Mouse (Mus musculus): ENCODE data around the gene Cntnap5b. TPM values are rescaled to one million over a fixed set of nuclear protein-coding genes. Genes with fewer than 3 reads are reported as not detected.

Gene Cntnap5b
- total and polyA plus RNA-seq, 2 experiments from 2014 or later, result not detected

DNA sequence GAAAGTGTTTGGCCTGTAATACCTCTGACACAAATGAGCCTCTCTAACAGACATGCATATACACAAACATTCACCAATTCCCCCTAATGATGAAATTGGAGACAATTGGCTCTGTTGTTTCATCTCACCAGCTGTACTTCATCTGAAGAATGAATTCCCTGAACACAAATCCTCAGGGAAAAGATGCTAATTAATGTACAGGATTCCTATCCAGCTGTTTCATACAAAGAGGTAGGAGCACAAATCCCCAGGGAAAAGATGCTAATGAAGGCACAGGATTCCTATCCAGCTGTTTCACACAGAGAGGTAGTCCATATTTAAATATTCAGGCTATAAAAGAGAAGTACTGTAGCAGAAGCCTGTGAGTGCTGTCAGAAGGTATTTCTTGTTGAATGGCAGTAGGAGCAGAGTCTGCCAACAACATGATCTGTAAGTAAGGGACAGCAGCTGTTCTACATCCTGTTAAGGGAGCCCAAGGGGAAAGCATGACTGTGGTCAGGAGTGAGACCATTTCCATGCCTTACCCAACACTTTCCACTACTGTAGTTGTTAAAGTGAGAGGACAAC is 644.2 kb downstream of the Cntnap5b start:
- peak; percentile 58 for ATAC-seq (ENCODE audit: insufficient read depth, low read depth)

DNA sequence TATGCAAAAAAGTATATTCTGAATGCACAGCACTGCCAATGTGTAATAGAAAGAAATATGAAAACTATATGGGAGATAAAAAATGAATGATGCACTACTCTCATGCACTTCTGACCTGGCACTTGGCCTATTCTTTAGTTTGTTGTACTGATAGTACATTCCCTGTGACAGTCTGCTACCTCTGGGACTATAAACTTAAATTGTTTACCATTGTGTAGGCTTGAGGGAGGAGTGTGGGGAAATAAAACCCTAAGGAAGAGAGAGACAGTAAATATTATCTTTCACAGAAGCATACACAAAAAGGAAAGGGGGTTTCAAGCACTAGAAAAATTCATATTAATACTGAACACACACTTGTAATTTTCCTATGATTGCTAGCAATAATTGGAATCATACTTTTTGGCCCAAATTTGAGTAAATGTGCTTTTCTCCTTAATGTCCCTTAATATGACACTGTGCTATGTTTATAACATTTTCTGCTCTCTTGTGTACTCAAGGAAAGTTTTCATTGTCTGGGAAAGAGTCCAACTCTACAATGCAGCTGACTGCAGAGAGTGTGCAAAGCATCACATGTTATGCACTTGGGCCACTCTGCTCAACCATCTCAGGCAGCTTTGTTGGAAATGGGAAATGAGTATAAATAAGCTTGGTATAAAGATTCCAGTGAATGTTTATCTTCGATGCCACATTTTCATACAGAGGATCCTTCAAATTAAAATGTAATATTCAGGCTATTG is 657.6 kb downstream of the Cntnap5b start:
- Histone ChIP-seq H3K9ac (replicated peaks; ENCODE audit: low read depth, low read length) (no peak overlapping the region), H3K4me1 (ENCODE audit: control insufficient read depth, insufficient read depth) (no peaks in the 10 kb centered on the region), H3K27ac (ENCODE audit: low read depth) (no peak overlapping the region), H3K4me2 (ENCODE audit: low read depth, low read length) (no peak overlapping the region), H3K9me3 (replicated peaks; ENCODE audit: control insufficient read depth, low read length) (no peaks in the 10 kb centered on the region), H3K27me3 (ENCODE audit: control insufficient read depth, insufficient read depth, low read length) (no peaks in the 10 kb centered on the region), H3K4me3 (ENCODE audit: low read depth, low read length) (no peak overlapping the region), H3K36me3 (replicated peaks; ENCODE audit: control insufficient read depth, insufficient read depth, low read length) (no peaks in the 10 kb centered on the region)
- no peak for DNase-seq (ENCODE audit: low spot score)
- TF ChIP-seq EP300 (IDR thresholded peaks at IDR 0.05; ENCODE audit: low read depth) (no peak), CTCF (IDR thresholded peaks at IDR 0.05; ENCODE audit: low read depth) (no peak)
- WGBS, result 72% methylated on average over 1 of the region's 1 CpGs
- ATAC-seq (ENCODE audit: insufficient read depth, low read depth), result no peak

More for the DNA sequence above, 644.2 kb downstream of the Cntnap5b start:
- DNase-seq (ENCODE audit: low spot score), result peak; percentile 22
- Histone ChIP-seq H3K4me2 (ENCODE audit: low read depth, low read length) (no peak overlapping the region), H3K36me3 (replicated peaks; ENCODE audit: control insufficient read depth, insufficient read depth, low read length) (no peaks in the 10 kb centered on the region), H3K9ac (replicated peaks; ENCODE audit: low read depth, low read length) (no peak overlapping the region), H3K9me3 (replicated peaks; ENCODE audit: control insufficient read depth, low read length) (no peaks in the 10 kb centered on the region), H3K4me3 (ENCODE audit: low read depth, low read length) (no peak overlapping the region), H3K27me3 (ENCODE audit: control insufficient read depth, insufficient read depth, low read length) (no peaks in the 10 kb centered on the region), H3K4me1 (ENCODE audit: control insufficient read depth, insufficient read depth) (no peaks in the 10 kb centered on the region), H3K27ac (ENCODE audit: low read depth) (no peak overlapping the region)
- TF ChIP-seq EP300 (IDR thresholded peaks at IDR 0.05; ENCODE audit: low read depth), result no peak
- TF ChIP-seq CTCF (IDR thresholded peaks at IDR 0.05; ENCODE audit: low read depth), result no peak

DNA sequence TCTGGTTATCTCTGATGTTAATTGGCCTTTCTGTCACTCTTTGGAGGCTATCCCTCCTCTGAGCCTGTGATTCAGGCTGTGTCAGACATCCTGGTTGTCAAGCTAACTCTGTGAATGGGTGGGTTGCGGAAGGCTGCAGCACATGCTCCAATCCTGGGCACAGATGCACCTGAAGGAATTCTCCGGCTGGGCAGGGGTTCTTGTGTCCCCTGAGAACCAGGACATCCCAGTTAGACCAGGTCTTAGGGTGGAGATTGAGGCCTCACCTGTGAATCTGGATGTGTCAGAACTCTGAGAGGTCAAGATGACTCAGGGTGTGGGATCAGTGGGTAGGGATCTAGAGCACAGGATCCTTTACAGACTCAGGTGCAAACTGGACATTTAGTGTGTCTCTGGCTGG is 691.3 kb downstream of the Cntnap5b start:
- H3K4me1 ChIP-seq (ENCODE audit: control insufficient read depth, insufficient read depth), result no peaks in the 10 kb centered on the region
- DNase-seq (ENCODE audit: low spot score), result no peak
- no peak for TF ChIP-seq EP300 (IDR thresholded peaks at IDR 0.05; ENCODE audit: low read depth)
- no peak for TF ChIP-seq CTCF (IDR thresholded peaks at IDR 0.05; ENCODE audit: low read depth)
- 84% methylated on average over 2 of the region's 2 CpGs for WGBS
- no peaks in the 10 kb centered on the region for H3K9me3 ChIP-seq (replicated peaks; ENCODE audit: control insufficient read depth, low read length)
- no peak overlapping the region for H3K4me2 ChIP-seq (ENCODE audit: low read depth, low read length)
- no peaks in the 10 kb centered on the region for H3K36me3 ChIP-seq (replicated peaks; ENCODE audit: control insufficient read depth, insufficient read depth, low read length)
- no peak for ATAC-seq (ENCODE audit: insufficient read depth, low read depth)
- no peaks in the 10 kb centered on the region for H3K27me3 ChIP-seq (ENCODE audit: control insufficient read depth, insufficient read depth, low read length)
- no peak overlapping the region for H3K9ac ChIP-seq (replicated peaks; ENCODE audit: low read depth, low read length)
- no peak overlapping the region for H3K27ac ChIP-seq (ENCODE audit: low read depth)
- no peak overlapping the region for H3K4me3 ChIP-seq (ENCODE audit: low read depth, low read length)

DNA sequence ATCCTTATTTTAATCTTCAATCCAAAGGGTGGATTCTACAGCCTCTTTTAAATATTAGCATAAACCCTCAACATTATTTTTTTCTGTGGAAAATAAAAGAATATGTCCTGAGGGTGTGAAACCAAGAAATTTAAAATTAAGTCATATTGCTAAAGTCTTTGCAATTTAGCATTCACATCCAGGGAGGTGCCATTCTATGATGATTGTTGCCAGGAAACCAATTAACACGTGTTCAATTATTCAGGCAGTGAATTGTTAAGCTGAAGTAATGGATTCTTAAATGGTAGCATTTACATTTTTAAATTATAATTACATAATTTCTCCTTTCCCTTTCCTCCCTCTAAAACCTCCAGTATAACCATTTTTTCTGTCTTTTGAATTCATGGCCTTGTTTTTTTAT is 692.7 kb downstream of the Cntnap5b start:
- no peaks in the 10 kb centered on the region for H3K9me3 ChIP-seq (replicated peaks; ENCODE audit: control insufficient read depth, low read length)
- H3K36me3 ChIP-seq (replicated peaks; ENCODE audit: control insufficient read depth, insufficient read depth, low read length), result no peaks in the 10 kb centered on the region
- no peak overlapping the region for H3K4me3 ChIP-seq (ENCODE audit: low read depth, low read length)
- 44% methylated on average over 1 of the region's 1 CpGs for WGBS
- no peaks in the 10 kb centered on the region for H3K27me3 ChIP-seq (ENCODE audit: control insufficient read depth, insufficient read depth, low read length)
- H3K27ac ChIP-seq (ENCODE audit: low read depth), result no peak overlapping the region
- no peak for TF ChIP-seq EP300 (IDR thresholded peaks at IDR 0.05; ENCODE audit: low read depth)
- no peak for TF ChIP-seq CTCF (IDR thresholded peaks at IDR 0.05; ENCODE audit: low read depth)
- H3K4me1 ChIP-seq (ENCODE audit: control insufficient read depth, insufficient read depth), result no peaks in the 10 kb centered on the region
- H3K4me2 ChIP-seq (ENCODE audit: low read depth, low read length), result no peak overlapping the region
- H3K9ac ChIP-seq (replicated peaks; ENCODE audit: low read depth, low read length), result no peak overlapping the region
- ATAC-seq (ENCODE audit: insufficient read depth, low read depth), result no peak
- DNase-seq (ENCODE audit: low spot score), result no peak

DNA sequence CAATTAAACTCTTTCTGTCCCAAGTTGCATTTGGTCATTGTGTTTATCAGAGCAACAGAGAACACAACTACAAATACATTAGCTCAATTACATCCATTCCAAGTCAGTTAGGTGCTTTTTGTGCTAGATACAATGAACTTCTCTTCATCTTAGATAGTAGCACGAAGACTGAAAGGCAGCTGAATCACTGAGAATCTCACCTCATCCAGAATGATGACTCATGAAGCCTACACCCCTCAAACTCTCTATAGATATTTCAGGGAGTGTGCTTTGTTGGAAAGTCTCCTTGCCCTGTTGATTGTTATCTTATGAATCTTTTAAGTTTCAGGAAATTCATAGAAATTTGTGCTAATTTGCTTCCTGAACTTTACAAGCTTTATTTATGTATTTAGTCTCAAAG is 695.0 kb downstream of the Cntnap5b start:
- no peak for DNase-seq (ENCODE audit: low spot score)
- Histone ChIP-seq H3K9me3 (replicated peaks; ENCODE audit: control insufficient read depth, low read length) (no peaks in the 10 kb centered on the region), H3K27ac (ENCODE audit: low read depth) (no peak overlapping the region), H3K9ac (replicated peaks; ENCODE audit: low read depth, low read length) (no peak overlapping the region), H3K27me3 (ENCODE audit: control insufficient read depth, insufficient read depth, low read length) (no peaks in the 10 kb centered on the region), H3K36me3 (replicated peaks; ENCODE audit: control insufficient read depth, insufficient read depth, low read length) (no peaks in the 10 kb centered on the region), H3K4me1 (ENCODE audit: control insufficient read depth, insufficient read depth) (no peaks in the 10 kb centered on the region), H3K4me2 (ENCODE audit: low read depth, low read length) (no peak overlapping the region), H3K4me3 (ENCODE audit: low read depth, low read length) (no peak overlapping the region)
- ATAC-seq (ENCODE audit: insufficient read depth, low read depth), result no peak
- TF ChIP-seq EP300 (IDR thresholded peaks at IDR 0.05; ENCODE audit: low read depth) (no peak), CTCF (IDR thresholded peaks at IDR 0.05; ENCODE audit: low read depth) (no peak)
- 60% methylated on average over 1 of the region's 1 CpGs for WGBS

DNA sequence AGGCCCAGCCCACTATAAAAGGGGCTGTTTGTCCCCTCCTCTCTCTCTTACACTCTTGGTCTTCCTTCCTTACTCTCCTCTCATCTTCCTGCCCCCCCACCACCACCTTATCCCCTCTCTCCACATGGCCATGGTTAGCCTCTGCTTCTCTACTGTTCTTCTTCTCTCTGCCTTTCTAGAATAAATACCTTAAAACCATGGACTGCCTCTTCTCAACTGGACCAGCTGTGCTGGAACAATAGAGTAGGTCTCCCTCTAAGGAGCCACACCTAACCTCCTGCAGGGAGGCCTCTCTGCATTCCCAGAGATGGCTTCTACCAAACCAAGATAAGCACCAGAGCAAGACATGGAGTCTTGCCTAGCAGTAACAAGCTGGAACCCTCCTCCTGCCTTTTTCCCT is 737.3 kb downstream of the Cntnap5b start:
- TF ChIP-seq EP300 (IDR thresholded peaks at IDR 0.05; ENCODE audit: low read depth), result no peak
- TF ChIP-seq CTCF (IDR thresholded peaks at IDR 0.05; ENCODE audit: low read depth), result no peak

More for the DNA sequence above, 737.3 kb downstream of the Cntnap5b start:
- no peak overlapping the region for H3K9ac ChIP-seq (replicated peaks; ENCODE audit: low read depth, low read length)
- H3K27ac ChIP-seq (ENCODE audit: low read depth), result no peak overlapping the region
- no peaks in the 10 kb centered on the region for H3K36me3 ChIP-seq (replicated peaks; ENCODE audit: control insufficient read depth, insufficient read depth, low read length)
- no peak for DNase-seq (ENCODE audit: low spot score)
- H3K4me3 ChIP-seq (ENCODE audit: low read depth, low read length), result no peak overlapping the region
- H3K27me3 ChIP-seq (ENCODE audit: control insufficient read depth, insufficient read depth, low read length), result no peaks in the 10 kb centered on the region
- no peaks in the 10 kb centered on the region for H3K9me3 ChIP-seq (replicated peaks; ENCODE audit: control insufficient read depth, low read length)
- no peak for ATAC-seq (ENCODE audit: insufficient read depth, low read depth)
- no peaks in the 10 kb centered on the region for H3K4me1 ChIP-seq (ENCODE audit: control insufficient read depth, insufficient read depth)
- no peak overlapping the region for H3K4me2 ChIP-seq (ENCODE audit: low read depth, low read length)

All from heart, postnatal 0 days (tissue).